Mouse (Mus musculus) megakaryocyte, embryonic 14.5 days (primary cell): Measurements from ENCODE around the gene 4930579F01Rik.
A peak's percentile ranks its signal among the peaks of the same experiment; 100 is the strongest.

ENCODE experiments used
- FLI1 ChIP-seq: IDR thresholded peaks from 2 replicates; pipeline ENCODE4 v1.6.1; 2012; ENCODE audit warnings: low read length, inconsistent platforms, mixed read lengths
- GATA1 ChIP-seq: IDR thresholded peaks from 3 replicates; pipeline ENCODE4 v1.6.1; 2012; ENCODE audit warnings: mixed read lengths, low read length, inconsistent platforms, borderline replicate concordance

- TF ChIP-seq FLI1 (peak; percentile 64; the same call in 1 of the 2 replicates), GATA1 (no peak)
Measured at GRCm38 (mm10) chr3:138143315-138144059, 50.1 kb downstream of the 4930579F01Rik start, which contains the start of gene Trmt10a.
